ENCODE assay signal across 12 mouse cellular contexts in the genomic region with DNA sequence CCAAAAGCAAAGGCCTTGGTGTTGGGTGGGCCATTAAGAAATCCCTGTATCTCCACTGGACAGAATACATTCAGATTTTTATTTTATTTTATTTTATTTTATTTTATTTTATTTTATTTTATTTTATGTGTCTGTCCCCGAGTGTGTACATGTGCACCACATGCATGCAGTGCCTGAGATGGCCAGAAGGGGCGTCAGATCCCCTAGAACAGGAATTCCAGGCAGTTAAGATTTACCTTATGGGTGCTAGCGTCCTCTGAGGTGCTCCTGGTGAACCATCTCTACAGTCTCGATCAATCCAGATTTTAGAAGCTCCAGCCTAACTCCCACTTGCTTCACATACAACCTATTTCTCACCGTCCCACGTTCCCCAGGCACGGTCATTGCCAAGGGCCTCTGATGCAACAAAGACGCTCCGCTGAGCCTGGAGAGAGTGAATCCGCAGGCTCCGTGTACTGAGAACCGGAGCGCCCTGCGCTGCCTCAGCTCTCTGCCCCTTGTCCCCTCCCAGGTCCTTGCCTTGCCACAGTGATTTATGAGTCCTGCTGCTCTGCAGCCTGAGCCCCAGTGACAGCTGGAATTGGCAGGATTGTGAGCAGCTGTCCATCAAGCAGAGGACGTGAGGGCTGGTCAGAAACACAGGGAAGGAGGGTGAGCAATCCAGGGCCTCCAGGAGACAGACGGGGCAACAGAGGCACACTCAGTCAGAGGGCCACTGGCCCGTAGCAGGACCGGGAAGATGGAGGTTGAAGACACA. TPM values are rescaled to one million over a fixed set of nuclear protein-coding genes. Genes with fewer than 3 reads are reported as not detected.
DNase-seq lines count a peak whose midpoint lies in the region; ATAC-seq and TF ChIP-seq lines count a peak whose summit lies in the region.
"Had no signal": no experiment of that assay in that cellular context is flagged by ENCODE, and none has a peak within 500 bp of the region (broad histone marks: within the 10 kb centered on the region; RNA-seq: fewer than 3 reads in every experiment).

No protein-coding gene starts in this region.

- no peaks in the 10 kb centered on the region for H3K4me1 ChIP-seq in heart, adult 2 months (ENCODE audit: control insufficient read depth, insufficient read depth, low read length)
- peaks cover 8% of the 10 kb centered on the region; the same call in 1 of the 2 replicates for H3K4me1 ChIP-seq in heart, embryonic 10.5 days
- H3K4me1 ChIP-seq in MEL (ENCODE audit: control insufficient read depth in 1 of 2, insufficient read depth in 2 of 2, low read length in 2 of 2) = 0 out of 4 replicates have a peak, but pooled peaks cover 0 to 3% of the 10 kb centered on the region in 2 experiments
- peaks cover 10% of the 10 kb centered on the region for H3K4me1 ChIP-seq in hindbrain, embryonic 11.5 days (replicated peaks; ENCODE audit: control insufficient read depth, insufficient read depth, low read length)
- peaks cover 22% of the 10 kb centered on the region for H3K4me1 ChIP-seq in midbrain, embryonic 13.5 days (replicated peaks)
- no peaks in the 10 kb centered on the region for H3K4me1 ChIP-seq in thymus, adult 2 months (replicated peaks; ENCODE audit: control insufficient read depth, insufficient read depth, low read length)
- H3K4me1 ChIP-seq: liver, embryonic 15.5 days had no signal

- no peak overlapping the region for H3K27ac ChIP-seq in heart, adult 2 months
- H3K27ac ChIP-seq in heart, embryonic 10.5 days = no peak overlapping the region
- H3K27ac ChIP-seq in MEL (ENCODE audit: control insufficient read depth, low read depth, low read length) = no peak overlapping the region
- peak overlapping the region; percentile 84 for H3K27ac ChIP-seq in hindbrain, embryonic 11.5 days (ENCODE audit: low read depth, low read length)
- H3K27ac ChIP-seq in midbrain, embryonic 13.5 days = peak overlapping the region; percentile 39
- H3K27ac ChIP-seq in thymus, adult 2 months (ENCODE audit: control insufficient read depth, insufficient read depth, low read length) = no peak overlapping the region
- H3K27ac ChIP-seq: liver, embryonic 15.5 days had no signal

- ATAC-seq in hindbrain, embryonic 11.5 days (ENCODE audit: low FRiP score) = peak; percentile 63
- peak; percentile 38; the same call in 1 of the 2 replicates for ATAC-seq in midbrain, embryonic 13.5 days

- no peaks in the 10 kb centered on the region for H3K36me3 ChIP-seq in heart, adult 2 months (ENCODE audit: control insufficient read depth, insufficient read depth, low read length)
- H3K36me3 ChIP-seq in heart, embryonic 10.5 days = no peaks in the 10 kb centered on the region
- H3K36me3 ChIP-seq in MEL (ENCODE audit: control insufficient read depth in 1 of 2, insufficient read depth in 2 of 2, low read length in 2 of 2) = no peaks in the 10 kb centered on the region
- no peaks in the 10 kb centered on the region for H3K36me3 ChIP-seq in hindbrain, embryonic 11.5 days (ENCODE audit: control insufficient read depth, insufficient read depth, low read length)
- no peaks in the 10 kb centered on the region for H3K36me3 ChIP-seq in midbrain, embryonic 13.5 days
- no peaks in the 10 kb centered on the region for H3K36me3 ChIP-seq in thymus, adult 2 months (ENCODE audit: control insufficient read depth, insufficient read depth, low read length)
- H3K36me3 ChIP-seq: liver, embryonic 15.5 days had no signal

- no peak for DNase-seq in heart, adult 2 months
- no peak for DNase-seq in heart, embryonic 10.5 days (ENCODE audit: low spot score)
- no peak for DNase-seq in MEL (ENCODE audit: low read depth, low spot score)
- peak; percentile 58 for DNase-seq in hindbrain, embryonic 11.5 days (ENCODE audit: low spot score)
- no peak for DNase-seq in thymus, adult 2 months
- no peak for DNase-seq in ovary, postnatal 10 days (ENCODE audit: low spot score)
- no peak for DNase-seq in frontal cortex, postnatal 25 days (ENCODE audit: low spot score in 2 of 2)
- DNase-seq: cerebellum, adult 11-12 months; kidney, postnatal 36 days; thymus, postnatal 36 days had no signal

- TF ChIP-seq CTCF in heart, adult 2 months (IDR thresholded peaks at IDR 0.05) = 0 out of 2 replicates have a peak, but pooled peaks have one; percentile 18
- TF ChIP-seq CTCF in MEL (IDR thresholded peaks at IDR 0.05 in 2 of 3, conservative IDR thresholded peaks at IDR 0.05 in 1 of 3; ENCODE audit: control insufficient read depth in 1 of 3, insufficient read depth in 1 of 3, low read depth in 2 of 3, low read length in 3 of 3, poor library complexity in 1 of 3, severe bottlenecking in 1 of 3) = peak in 2 of 3 experiments; percentile 15 to 21; a peak in 2 of 6 replicates
- TF ChIP-seq CTCF in thymus, adult 2 months (IDR thresholded peaks at IDR 0.05; ENCODE audit: borderline replicate concordance, control insufficient read depth, extremely low read depth, insufficient read depth, low read length, poor library complexity) = no peak

- no peaks in the 10 kb centered on the region for H3K79me2 ChIP-seq in heart, adult 2 months (replicated peaks; ENCODE audit: control insufficient read depth, insufficient read depth, low read length)
- no peaks in the 10 kb centered on the region for H3K79me2 ChIP-seq in MEL (ENCODE audit: control insufficient read depth, insufficient read depth, low read length, poor library complexity)

- no peak for TF ChIP-seq EP300 in heart, adult 2 months (IDR thresholded peaks at IDR 0.05; ENCODE audit: insufficient read depth, low read depth, low read length)
- no peak for TF ChIP-seq EP300 in MEL (IDR thresholded peaks at IDR 0.05; ENCODE audit: low read depth in 1 of 2, low read length in 2 of 2)

- peaks cover 5% of the 10 kb centered on the region; the same call in 1 of the 2 replicates for H3K27me3 ChIP-seq in heart, adult 2 months (ENCODE audit: control insufficient read depth, insufficient read depth, low read length)
- H3K27me3 ChIP-seq in heart, embryonic 10.5 days (ENCODE audit: insufficient read depth, poor library complexity, severe bottlenecking) = peaks cover 46% of the 10 kb centered on the region
- H3K27me3 ChIP-seq in MEL (ENCODE audit: control insufficient read depth in 1 of 2, insufficient read depth in 2 of 2, low read length in 2 of 2) = no peaks in the 10 kb centered on the region
- H3K27me3 ChIP-seq in hindbrain, embryonic 11.5 days (ENCODE audit: control insufficient read depth, insufficient read depth, low read length) = no peaks in the 10 kb centered on the region
- H3K27me3 ChIP-seq in midbrain, embryonic 13.5 days = peaks cover 6% of the 10 kb centered on the region; the same call in 1 of the 2 replicates
- H3K27me3 ChIP-seq in thymus, adult 2 months (ENCODE audit: control insufficient read depth, insufficient read depth, low read length) = no peaks in the 10 kb centered on the region; the same call in 1 of the 2 replicates

- intact Hi-C loops in heart, adult 2 months (cut with DNase I) = no loop called here

- H3K4me2 ChIP-seq in hindbrain, embryonic 11.5 days (replicated peaks; ENCODE audit: low read depth, low read length) = no peak overlapping the region
- H3K4me2 ChIP-seq in midbrain, embryonic 13.5 days (replicated peaks) = no peak overlapping the region
- H3K4me2 ChIP-seq: liver, embryonic 15.5 days had no signal

- 84% methylated on average over 18 of the region's 18 CpGs for WGBS in heart, adult 2 months
- WGBS in heart, embryonic 10.5 days = 78% methylated on average over 18 of the region's 18 CpGs
- 52% methylated on average over 18 of the region's 18 CpGs for WGBS in hindbrain, embryonic 11.5 days
- WGBS in midbrain, embryonic 13.5 days = 65% methylated on average over 18 of the region's 18 CpGs
- 83% methylated on average over 18 of the region's 18 CpGs for WGBS in thymus, adult 2 months

- no peak for TF ChIP-seq POLR2A in heart, adult 2 months (IDR thresholded peaks at IDR 0.05; ENCODE audit: insufficient read depth, low read depth, low read length)
- no peak for TF ChIP-seq POLR2A in MEL (IDR thresholded peaks at IDR 0.05; ENCODE audit: control insufficient read depth in 1 of 2, insufficient read depth in 1 of 2, low read depth in 1 of 2, low read length in 2 of 2, poor library complexity in 1 of 2)
- no peak for TF ChIP-seq POLR2A in thymus, adult 2 months (IDR thresholded peaks at IDR 0.05; ENCODE audit: control insufficient read depth, extremely low read depth, insufficient read depth, low read length, poor library complexity)

- H3K9ac ChIP-seq in heart, adult 2 months (ENCODE audit: low read depth, low read length) = no peak overlapping the region
- no peak overlapping the region for H3K9ac ChIP-seq in MEL (ENCODE audit: control insufficient read depth, low read depth, low read length, poor library complexity, severe bottlenecking)
- no peak overlapping the region for H3K9ac ChIP-seq in hindbrain, embryonic 11.5 days (ENCODE audit: low read depth, low read length)
- H3K9ac ChIP-seq in midbrain, embryonic 13.5 days (replicated peaks) = 0 out of 2 replicates have a peak overlapping the region, but pooled peaks have one; percentile 46
- H3K9ac ChIP-seq: liver, embryonic 15.5 days had no signal

- no peaks in the 10 kb centered on the region for H3K9me3 ChIP-seq in heart, embryonic 10.5 days
- H3K9me3 ChIP-seq in MEL (replicated peaks; ENCODE audit: insufficient read depth, low read length) = no peaks in the 10 kb centered on the region
- H3K9me3 ChIP-seq in hindbrain, embryonic 11.5 days (ENCODE audit: control insufficient read depth, low read length) = no peaks in the 10 kb centered on the region
- no peaks in the 10 kb centered on the region for H3K9me3 ChIP-seq in midbrain, embryonic 13.5 days
- H3K9me3 ChIP-seq: liver, embryonic 15.5 days had no signal

- TF ChIP-seq RAD21 in MEL (IDR thresholded peaks at IDR 0.05; ENCODE audit: low read depth, low read length) = no peak

- no peak overlapping the region for H3K4me3 ChIP-seq in heart, adult 2 months
- H3K4me3 ChIP-seq in heart, embryonic 10.5 days = no peak overlapping the region
- H3K4me3 ChIP-seq in MEL (ENCODE audit: control insufficient read depth in 1 of 2, insufficient read depth in 1 of 2, low read depth in 2 of 2, low read length in 2 of 2) = no peak overlapping the region
- H3K4me3 ChIP-seq in hindbrain, embryonic 11.5 days (ENCODE audit: low read depth, low read length) = no peak overlapping the region
- no peak overlapping the region for H3K4me3 ChIP-seq in midbrain, embryonic 13.5 days (replicated peaks)
- no peak overlapping the region for H3K4me3 ChIP-seq in thymus, adult 2 months (ENCODE audit: control insufficient read depth, insufficient read depth, low read length)
- H3K4me3 ChIP-seq: liver, embryonic 15.5 days had no signal

RNA-seq across cellular contexts. Expression of gene Ubiad1, which starts 46.9 kb away (rescaled TPM):
- total RNA-seq in heart, adult 2 months (2021) = 10 to 100 TPM; 17.8 to 20.9 TPM
- 25.1 and 25.5 TPM in 2 replicates for polyA plus RNA-seq in heart, adult 2 months (2012; rRNA removed)
- polyA plus RNA-seq in heart, embryonic 10.5 days (2016; fragmentation: Nextera tagmentation; extraction: Ambion mirVana) = 24.7 and 26.9 TPM in 2 replicates
- total RNA-seq in MEL (2012; rRNA removed) = 17.1 and 19.4 TPM in 2 replicates
- polyA plus RNA-seq in MEL (2012; ENCODE audit: insufficient read depth in 1 of 2, insufficient read length in 2 of 2, low read depth in 1 of 2, low replicate concordance in 2 of 2, missing spikeins in 1 of 2) = 10 to 100 TPM in 1 of 2 experiments, not detected in 1; 24.3 TPM
- 14.4 and 14.6 TPM in 2 replicates for polyA plus RNA-seq in hindbrain, embryonic 11.5 days (2014; fragmentation: Nextera tagmentation; extraction: Ambion mirVana)
- 20.5 and 22.2 TPM in 2 replicates for polyA plus RNA-seq in midbrain, embryonic 13.5 days (2015; fragmentation: Nextera tagmentation; extraction: Ambion mirVana)
- 20.0 and 22.6 TPM in 2 replicates for polyA plus RNA-seq in thymus, adult 2 months (2012; rRNA removed)

RNA-seq across cellular contexts. Expression of gene Mtor, which starts 50.7 kb away (rescaled TPM):
- 10 to 100 TPM; 40.9 to 49.7 TPM for total RNA-seq in heart, adult 2 months (2021)
- 18.6 and 25.7 TPM in 2 replicates for polyA plus RNA-seq in heart, adult 2 months (2012; rRNA removed)
- polyA plus RNA-seq in heart, embryonic 10.5 days (2016; fragmentation: Nextera tagmentation; extraction: Ambion mirVana) = 17.3 and 19.9 TPM in 2 replicates
- 23.0 and 23.9 TPM in 2 replicates for total RNA-seq in MEL (2012; rRNA removed)
- polyA plus RNA-seq in MEL (2012; ENCODE audit: insufficient read depth in 1 of 2, insufficient read length in 2 of 2, low read depth in 1 of 2, low replicate concordance in 2 of 2, missing spikeins in 1 of 2) = 10 to 100 TPM in 1 of 2 experiments, not detected in 1; 35.2 TPM
- polyA plus RNA-seq in hindbrain, embryonic 11.5 days (2014; fragmentation: Nextera tagmentation; extraction: Ambion mirVana) = 28.0 and 33.0 TPM in 2 replicates
- polyA plus RNA-seq in midbrain, embryonic 13.5 days (2015; fragmentation: Nextera tagmentation; extraction: Ambion mirVana) = 25.9 and 27.3 TPM in 2 replicates
- polyA plus RNA-seq in thymus, adult 2 months (2012; rRNA removed) = 25.0 and 31.5 TPM in 2 replicates

Comparison
In these comparisons a context has a peak if more than half of its experiments do, and no peak if none do; other contexts are left out.
1. H3K27ac ChIP-seq: peak in hindbrain, embryonic 11.5 days (single experiment) and midbrain, embryonic 13.5 days (single experiment); none in heart, adult 2 months (single experiment), heart, embryonic 10.5 days (single experiment), MEL (single experiment) and thymus, adult 2 months (single experiment).